Mouse (Mus musculus): ENCODE measurements at regions not wholly inside any gene's neighbourhood (a gene's known extent, or its start where the extent isn't known, plus 50 kb on each side); places are given as distances from the start of the nearest gene placed in this dataset.

DNA sequence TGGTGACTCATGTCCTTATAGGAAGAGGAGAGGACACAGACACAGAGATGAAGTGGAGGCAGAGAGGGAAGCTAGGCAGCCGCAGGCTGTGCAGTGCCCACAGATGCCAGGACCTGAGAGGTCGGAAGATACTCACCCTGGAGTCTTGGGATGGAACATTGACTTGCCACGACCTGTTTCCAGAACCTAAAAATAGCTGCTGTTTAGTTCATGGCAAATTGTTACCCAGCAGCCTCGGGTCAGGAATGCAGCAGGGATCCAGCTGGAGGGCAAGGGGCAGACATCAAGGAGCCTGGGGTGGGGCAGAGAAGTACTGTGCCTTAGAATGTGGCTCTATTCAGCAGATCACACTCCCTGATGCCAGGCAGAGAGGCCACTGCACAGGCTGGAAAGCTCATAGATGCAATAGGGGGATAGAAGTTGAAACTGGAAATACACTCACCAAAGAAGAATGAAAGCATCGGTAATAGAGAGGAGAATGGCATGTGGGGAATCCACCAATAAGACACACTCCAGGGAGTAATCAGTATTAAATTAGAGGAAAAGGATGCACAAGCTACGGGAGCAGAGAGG lies 75.1 kb upstream of the Hdac4 start:
- Histone ChIP-seq H3K27me3 (ENCODE audit: control insufficient read depth, insufficient read depth, low read length) (no peaks in the 10 kb centered on the region), H3K4me3 (no peak overlapping the region), H3K36me3 (ENCODE audit: control insufficient read depth, insufficient read depth, low read length) (no peaks in the 10 kb centered on the region), H3K79me2 (replicated peaks; ENCODE audit: control insufficient read depth, insufficient read depth, low read length) (no peaks in the 10 kb centered on the region), H3K4me1 (ENCODE audit: control insufficient read depth, insufficient read depth, low read length) (peaks cover 2% of the 10 kb centered on the region; the same call in 1 of the 2 replicates), H3K27ac (peak overlapping the region; percentile 9; the same call in 1 of the 2 replicates), H3K9ac (ENCODE audit: low read depth, low read length) (no peak overlapping the region)
- DNase-seq, result peak in 1 of 2 experiments; percentile 15
- intact Hi-C loops (cut with DNase I), result no loop called here
- WGBS, result 23% methylated on average over 6 of the region's 6 CpGs
- TF ChIP-seq EP300 (IDR thresholded peaks at IDR 0.05; ENCODE audit: insufficient read depth, low read depth, low read length) (no peak), CTCF (IDR thresholded peaks at IDR 0.05) (no peak), POLR2A (IDR thresholded peaks at IDR 0.05; ENCODE audit: insufficient read depth, low read depth, low read length) (no peak)

- Histone ChIP-seq H3K79me2 (replicated peaks; ENCODE audit: control insufficient read depth, insufficient read depth, low read length) (no peaks in the 10 kb centered on the region), H3K27me3 (ENCODE audit: control insufficient read depth, insufficient read depth, low read length) (no peaks in the 10 kb centered on the region), H3K36me3 (ENCODE audit: control insufficient read depth, insufficient read depth, low read length) (no peaks in the 10 kb centered on the region), H3K4me3 (no peak overlapping the region), H3K27ac (no peak overlapping the region), H3K9ac (ENCODE audit: low read depth, low read length) (no peak overlapping the region), H3K4me1 (ENCODE audit: control insufficient read depth, insufficient read depth, low read length) (peaks cover 2% of the 10 kb centered on the region; the same call in 1 of the 2 replicates)
- TF ChIP-seq CTCF (IDR thresholded peaks at IDR 0.05), result no peak
- TF ChIP-seq EP300 (IDR thresholded peaks at IDR 0.05; ENCODE audit: insufficient read depth, low read depth, low read length), result no peak
- no peak for TF ChIP-seq POLR2A (IDR thresholded peaks at IDR 0.05; ENCODE audit: insufficient read depth, low read depth, low read length)
- 77% methylated on average over 10 of the region's 10 CpGs for WGBS
- intact Hi-C loops (cut with DNase I), result loop anchor here (5.0 kb wide), 1 partner anchor 88 kb away; no protein-coding TSS in a partner anchor
- no peak for DNase-seq
Measured at GRCm38 (mm10) chr1:92269464-92269863, 74.0 kb upstream of the Hdac4 start.

- Histone ChIP-seq H3K4me1 (ENCODE audit: control insufficient read depth, insufficient read depth, low read length) (no peaks in the 10 kb centered on the region), H3K4me3 (no peak overlapping the region), H3K36me3 (ENCODE audit: control insufficient read depth, insufficient read depth, low read length) (no peaks in the 10 kb centered on the region), H3K27ac (no peak overlapping the region), H3K27me3 (ENCODE audit: control insufficient read depth, insufficient read depth, low read length) (no peaks in the 10 kb centered on the region), H3K79me2 (replicated peaks; ENCODE audit: control insufficient read depth, insufficient read depth, low read length) (no peaks in the 10 kb centered on the region), H3K9ac (ENCODE audit: low read depth, low read length) (no peak overlapping the region)
- intact Hi-C loops (cut with DNase I), result loop anchor here (5.0 kb wide), 1 partner anchor 92 kb away; no protein-coding TSS in a partner anchor
- 69% methylated on average over 4 of the region's 4 CpGs for WGBS
- TF ChIP-seq POLR2A (IDR thresholded peaks at IDR 0.05; ENCODE audit: insufficient read depth, low read depth, low read length) (no peak), EP300 (IDR thresholded peaks at IDR 0.05; ENCODE audit: insufficient read depth, low read depth, low read length) (0 out of 2 replicates have a peak, but pooled peaks have one; percentile 23), CTCF (IDR thresholded peaks at IDR 0.05) (peak; percentile 68)
- peak; percentile 50 to 54 for DNase-seq
Measured at GRCm38 (mm10) chr1:92264941-92265340, 69.4 kb upstream of the Hdac4 start.

DNA sequence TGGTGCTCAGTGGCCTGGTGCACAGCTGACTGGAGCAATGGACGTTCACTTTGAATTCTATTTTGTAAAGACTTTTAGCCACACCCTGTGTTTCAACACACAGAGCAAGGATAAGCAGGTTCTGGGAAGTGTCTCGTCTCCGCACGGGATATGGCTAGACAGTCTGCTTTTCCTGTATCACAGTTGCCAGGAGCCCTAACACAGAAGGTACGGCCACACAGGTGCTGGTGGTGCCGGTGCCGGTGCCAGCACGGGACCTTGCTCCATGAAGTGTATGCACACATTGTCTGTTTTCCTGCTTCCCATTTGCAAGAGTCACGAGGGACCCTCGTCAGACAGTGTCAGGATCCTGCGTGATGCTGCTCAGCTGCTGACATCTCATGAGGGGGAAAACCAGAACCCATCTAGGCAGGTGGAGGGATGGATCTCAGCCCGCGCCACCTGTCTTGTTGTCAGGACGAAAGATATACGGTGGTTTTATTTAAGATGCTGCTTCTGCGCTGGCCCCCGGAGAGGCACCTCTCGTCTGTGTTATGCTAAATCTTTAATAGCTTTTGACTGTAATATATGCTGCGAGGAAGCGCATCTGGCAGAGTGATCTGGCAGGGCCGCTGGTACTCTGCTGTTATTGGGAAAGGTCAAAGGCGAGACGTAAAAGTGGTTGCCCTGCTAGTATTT lies 64.4 kb upstream of the Hdac4 start:
- H3K79me2 ChIP-seq (replicated peaks; ENCODE audit: control insufficient read depth, insufficient read depth, low read length), result no peaks in the 10 kb centered on the region
- no peaks in the 10 kb centered on the region for H3K36me3 ChIP-seq (ENCODE audit: control insufficient read depth, insufficient read depth, low read length)
- no peaks in the 10 kb centered on the region for H3K4me1 ChIP-seq (ENCODE audit: control insufficient read depth, insufficient read depth, low read length)
- H3K4me3 ChIP-seq, result no peak overlapping the region
- no peak for DNase-seq
- no peak overlapping the region for H3K9ac ChIP-seq (ENCODE audit: low read depth, low read length)
- intact Hi-C loops (cut with DNase I), result no loop called here
- no peaks in the 10 kb centered on the region for H3K27me3 ChIP-seq (ENCODE audit: control insufficient read depth, insufficient read depth, low read length)
- no peak overlapping the region for H3K27ac ChIP-seq
- TF ChIP-seq EP300 (IDR thresholded peaks at IDR 0.05; ENCODE audit: insufficient read depth, low read depth, low read length) (no peak), POLR2A (IDR thresholded peaks at IDR 0.05; ENCODE audit: insufficient read depth, low read depth, low read length) (no peak)
- 83% methylated on average over 23 of the region's 23 CpGs for WGBS

DNA sequence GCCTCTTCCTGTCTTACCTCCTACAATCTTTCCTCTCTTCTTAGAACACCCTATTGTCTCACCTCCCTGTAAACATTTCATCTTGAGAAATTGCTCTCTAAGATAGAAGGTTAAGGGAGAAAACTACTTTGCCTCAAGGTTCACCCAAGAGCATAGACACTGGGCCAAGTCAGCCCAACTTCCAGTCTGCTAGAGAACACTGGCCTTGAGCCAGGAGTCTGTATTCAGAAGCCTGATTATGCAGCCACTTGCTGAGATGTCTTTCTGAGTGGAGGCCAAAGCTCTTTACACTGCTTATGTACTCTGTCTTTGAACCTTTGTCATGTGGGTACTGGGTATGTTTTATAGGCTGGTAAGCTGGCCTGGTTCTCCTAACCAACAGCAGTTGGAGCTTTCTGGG lies 62.5 kb upstream of the Hdac4 start:
- TF ChIP-seq EP300 (IDR thresholded peaks at IDR 0.05; ENCODE audit: insufficient read depth, low read depth, low read length) (no peak), CTCF (IDR thresholded peaks at IDR 0.05) (no peak), POLR2A (IDR thresholded peaks at IDR 0.05; ENCODE audit: insufficient read depth, low read depth, low read length) (no peak)
- H3K9ac ChIP-seq (ENCODE audit: low read depth, low read length), result no peak overlapping the region
- H3K4me3 ChIP-seq, result no peak overlapping the region
- DNase-seq, result no peak
- H3K27me3 ChIP-seq (ENCODE audit: control insufficient read depth, insufficient read depth, low read length), result no peaks in the 10 kb centered on the region
- intact Hi-C loops (cut with DNase I), result no loop called here
- no peaks in the 10 kb centered on the region for H3K36me3 ChIP-seq (ENCODE audit: control insufficient read depth, insufficient read depth, low read length)
- no peak overlapping the region for H3K27ac ChIP-seq
- H3K79me2 ChIP-seq (replicated peaks; ENCODE audit: control insufficient read depth, insufficient read depth, low read length), result no peaks in the 10 kb centered on the region
- no peaks in the 10 kb centered on the region for H3K4me1 ChIP-seq (ENCODE audit: control insufficient read depth, insufficient read depth, low read length)

DNA sequence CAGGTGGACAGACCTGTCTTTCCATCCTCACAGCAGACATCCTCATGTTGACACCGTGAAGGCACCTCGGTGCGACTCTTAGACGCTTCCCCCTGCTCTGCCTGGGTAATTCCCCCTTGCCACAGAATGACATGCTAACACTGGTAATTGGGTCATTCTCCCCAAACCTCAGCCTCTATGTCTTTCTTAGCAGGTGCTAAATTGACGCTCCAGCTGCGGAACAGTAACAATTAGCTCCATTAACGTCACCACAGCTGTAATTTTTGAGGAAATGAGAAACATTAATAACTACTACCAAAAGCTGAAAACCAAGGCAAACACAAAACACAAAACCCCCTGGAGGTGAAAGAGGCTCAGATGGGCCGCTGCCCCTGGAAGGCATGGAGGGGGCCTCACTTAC lies 57.6 kb upstream of the Hdac4 start:
- Histone ChIP-seq H3K9ac (ENCODE audit: low read depth, low read length) (no peak overlapping the region), H3K27me3 (ENCODE audit: control insufficient read depth, insufficient read depth, low read length) (no peaks in the 10 kb centered on the region), H3K36me3 (ENCODE audit: control insufficient read depth, insufficient read depth, low read length) (no peaks in the 10 kb centered on the region), H3K4me3 (no peak overlapping the region), H3K4me1 (ENCODE audit: control insufficient read depth, insufficient read depth, low read length) (no peaks in the 10 kb centered on the region; the same call in 1 of the 2 replicates), H3K27ac (no peak overlapping the region), H3K79me2 (replicated peaks; ENCODE audit: control insufficient read depth, insufficient read depth, low read length) (no peaks in the 10 kb centered on the region)
- 88% methylated on average over 8 of the region's 8 CpGs for WGBS
- DNase-seq, result no peak
- intact Hi-C loops (cut with DNase I), result no loop called here
- TF ChIP-seq CTCF (IDR thresholded peaks at IDR 0.05), result no peak
- TF ChIP-seq POLR2A (IDR thresholded peaks at IDR 0.05; ENCODE audit: insufficient read depth, low read depth, low read length), result no peak
- TF ChIP-seq EP300 (IDR thresholded peaks at IDR 0.05; ENCODE audit: insufficient read depth, low read depth, low read length), result no peak

All from heart, adult 2 months (tissue).